Mouse (Mus musculus): ENCODE measurements around the gene Plcl2. TPM values are rescaled to one million over a fixed set of nuclear protein-coding genes. Genes with fewer than 3 reads are reported as not detected.

Gene Plcl2
- polyA plus RNA-seq, 1 experiment: 4.3 TPM

DNA sequence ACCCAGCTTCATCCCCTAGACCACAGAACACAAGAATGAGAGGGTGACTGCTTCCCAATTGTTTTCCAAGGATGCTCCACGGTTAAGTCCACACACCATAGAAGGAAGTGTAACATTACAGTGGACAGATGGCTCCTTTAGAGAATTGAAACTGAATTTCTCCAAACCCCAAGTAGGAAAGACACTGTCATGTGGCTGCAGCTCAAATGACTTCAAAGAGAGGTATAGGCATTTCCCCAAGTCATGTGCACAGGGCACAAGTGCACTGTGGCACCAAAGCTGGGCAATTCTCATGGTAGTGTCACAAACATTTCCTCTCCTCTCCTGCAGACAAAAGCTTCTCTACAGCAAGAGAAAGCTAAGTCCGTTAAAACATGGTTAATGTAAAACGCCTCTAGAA is 17.7 kb upstream of the Plcl2 start:
- Histone ChIP-seq H3ac (ENCODE audit: control insufficient read depth, insufficient read length, low read depth) (no peak overlapping the region), H3K36me3 (ENCODE audit: control insufficient read depth, insufficient read depth) (no peaks in the 10 kb centered on the region), H3K4me3 (ENCODE audit: insufficient read depth, poor library complexity, severe bottlenecking) (no peak overlapping the region), H3K79me3 (ENCODE audit: low read depth) (no peaks in the 10 kb centered on the region), H3K79me2 (ENCODE audit: control insufficient read depth, insufficient read depth) (no peaks in the 10 kb centered on the region), H3K27me3 (ENCODE audit: control insufficient read depth, insufficient read depth, insufficient read length) (no peaks in the 10 kb centered on the region)
- TF ChIP-seq USF1 (IDR thresholded peaks at IDR 0.05; ENCODE audit: low read depth): no peak
- no peak for TF ChIP-seq MYOG (IDR thresholded peaks at IDR 0.05; ENCODE audit: control insufficient read depth, extremely low read depth, insufficient read length)
- no peak for TF ChIP-seq CEBPB (IDR thresholded peaks at IDR 0.05; ENCODE audit: low read depth)
- no peak for TF ChIP-seq FOSL1 (IDR thresholded peaks at IDR 0.05; ENCODE audit: insufficient read depth, low read length, poor library complexity, severe bottlenecking)
- no peak for TF ChIP-seq MAX (IDR thresholded peaks at IDR 0.05)
- no peak for TF ChIP-seq MYOD1 (IDR thresholded peaks at IDR 0.05; ENCODE audit: control insufficient read depth, insufficient read length, low read depth)
- TF ChIP-seq CTCF (IDR thresholded peaks at IDR 0.05; ENCODE audit: control insufficient read depth, insufficient read depth, insufficient read length): no peak

DNA sequence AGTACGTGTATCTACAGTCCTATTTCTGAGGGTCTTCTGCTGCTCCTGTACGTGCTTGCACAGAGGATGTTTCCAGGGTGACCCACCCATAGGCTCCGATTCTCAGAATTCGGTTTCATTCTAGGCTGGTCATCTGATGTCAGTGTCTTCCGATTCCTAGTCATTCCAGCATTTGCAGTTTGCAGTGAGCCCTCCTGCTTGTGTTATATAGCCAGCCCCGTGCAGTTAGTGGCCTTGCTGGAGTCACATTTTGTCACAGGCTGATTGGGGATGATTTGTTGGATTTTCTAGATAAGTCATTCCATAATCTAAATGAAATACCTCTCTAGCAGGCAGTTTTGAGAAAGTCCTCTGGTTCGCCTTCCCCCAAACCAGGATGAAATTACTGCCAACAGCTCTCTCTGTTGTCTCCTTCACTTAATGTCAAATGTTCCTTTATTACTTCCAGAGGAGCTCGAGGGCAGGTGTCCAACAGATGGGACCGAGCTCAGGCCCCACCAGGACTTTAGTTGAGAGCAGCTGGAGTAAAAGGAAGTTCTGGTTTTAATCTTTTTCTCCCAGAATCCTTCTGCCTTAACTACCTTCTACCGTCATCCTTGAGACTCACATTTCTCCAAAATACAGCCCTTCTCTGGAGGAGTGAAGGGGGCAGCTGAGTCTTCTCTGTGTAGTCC is 13.8 kb upstream of the Plcl2 start:
- TF ChIP-seq MYOG (IDR thresholded peaks at IDR 0.05; ENCODE audit: control insufficient read depth, extremely low read depth, insufficient read length) (no peak), FOSL1 (IDR thresholded peaks at IDR 0.05; ENCODE audit: insufficient read depth, low read length, poor library complexity, severe bottlenecking) (no peak), CEBPB (IDR thresholded peaks at IDR 0.05; ENCODE audit: low read depth) (no peak), MAX (IDR thresholded peaks at IDR 0.05) (no peak), CTCF (IDR thresholded peaks at IDR 0.05; ENCODE audit: control insufficient read depth, insufficient read depth, insufficient read length) (no peak), USF1 (IDR thresholded peaks at IDR 0.05; ENCODE audit: low read depth) (no peak), MYOD1 (IDR thresholded peaks at IDR 0.05; ENCODE audit: control insufficient read depth, insufficient read length, low read depth) (no peak)
- no peaks in the 10 kb centered on the region for H3K27me3 ChIP-seq (ENCODE audit: control insufficient read depth, insufficient read depth, insufficient read length)
- H3K4me3 ChIP-seq (ENCODE audit: insufficient read depth, poor library complexity, severe bottlenecking): no peak overlapping the region
- H3K36me3 ChIP-seq (ENCODE audit: control insufficient read depth, insufficient read depth): no peaks in the 10 kb centered on the region
- no peaks in the 10 kb centered on the region for H3K79me3 ChIP-seq (ENCODE audit: low read depth)
- no peaks in the 10 kb centered on the region for H3K79me2 ChIP-seq (ENCODE audit: control insufficient read depth, insufficient read depth)
- H3ac ChIP-seq (ENCODE audit: control insufficient read depth, insufficient read length, low read depth): no peak overlapping the region

GRCm38 (mm10) chr17:50498062-50498697 is 11.0 kb upstream of the Plcl2 start:
- TF ChIP-seq MYOG (IDR thresholded peaks at IDR 0.05; ENCODE audit: control insufficient read depth, extremely low read depth, insufficient read length): no peak
- H3K27me3 ChIP-seq (ENCODE audit: control insufficient read depth, insufficient read depth, insufficient read length): no peaks in the 10 kb centered on the region
- H3K79me2 ChIP-seq (ENCODE audit: control insufficient read depth, insufficient read depth): no peaks in the 10 kb centered on the region
- no peak overlapping the region for H3ac ChIP-seq (ENCODE audit: control insufficient read depth, insufficient read length, low read depth)
- no peak overlapping the region for H3K4me3 ChIP-seq (ENCODE audit: insufficient read depth, poor library complexity, severe bottlenecking)
- no peaks in the 10 kb centered on the region for H3K79me3 ChIP-seq (ENCODE audit: low read depth)
- H3K36me3 ChIP-seq (ENCODE audit: control insufficient read depth, insufficient read depth): no peaks in the 10 kb centered on the region

- TF ChIP-seq CTCF (IDR thresholded peaks at IDR 0.05; ENCODE audit: control insufficient read depth, insufficient read depth, insufficient read length): no peak
- no peak for TF ChIP-seq MYOD1 (IDR thresholded peaks at IDR 0.05; ENCODE audit: control insufficient read depth, insufficient read length, low read depth)
- TF ChIP-seq MYOG (IDR thresholded peaks at IDR 0.05; ENCODE audit: control insufficient read depth, extremely low read depth, insufficient read length): no peak
- no peak for TF ChIP-seq MAX (IDR thresholded peaks at IDR 0.05)
- no peak for TF ChIP-seq FOSL1 (IDR thresholded peaks at IDR 0.05; ENCODE audit: insufficient read depth, low read length, poor library complexity, severe bottlenecking)
- no peak for TF ChIP-seq CEBPB (IDR thresholded peaks at IDR 0.05; ENCODE audit: low read depth)
- no peak for TF ChIP-seq USF1 (IDR thresholded peaks at IDR 0.05; ENCODE audit: low read depth)
- Histone ChIP-seq H3K79me3 (ENCODE audit: low read depth) (no peaks in the 10 kb centered on the region), H3K27me3 (ENCODE audit: control insufficient read depth, insufficient read depth, insufficient read length) (no peaks in the 10 kb centered on the region), H3K36me3 (ENCODE audit: control insufficient read depth, insufficient read depth) (no peaks in the 10 kb centered on the region), H3ac (ENCODE audit: control insufficient read depth, insufficient read length, low read depth) (no peak overlapping the region), H3K4me3 (ENCODE audit: insufficient read depth, poor library complexity, severe bottlenecking) (no peak overlapping the region), H3K79me2 (ENCODE audit: control insufficient read depth, insufficient read depth) (no peaks in the 10 kb centered on the region)
These were observed 10.0 kb upstream of the Plcl2 start for GRCm38 (mm10) chr17:50499091-50499790.

GRCm38 (mm10) chr17:50500806-50501205 is 8.4 kb upstream of the Plcl2 start:
- Histone ChIP-seq H3K36me3 (ENCODE audit: control insufficient read depth, insufficient read depth) (no peaks in the 10 kb centered on the region), H3K27me3 (ENCODE audit: control insufficient read depth, insufficient read depth, insufficient read length) (no peaks in the 10 kb centered on the region), H3K79me3 (ENCODE audit: low read depth) (no peaks in the 10 kb centered on the region), H3K79me2 (ENCODE audit: control insufficient read depth, insufficient read depth) (no peaks in the 10 kb centered on the region), H3K4me3 (ENCODE audit: insufficient read depth, poor library complexity, severe bottlenecking) (no peak overlapping the region), H3ac (ENCODE audit: control insufficient read depth, insufficient read length, low read depth) (no peak overlapping the region)
- TF ChIP-seq USF1 (IDR thresholded peaks at IDR 0.05; ENCODE audit: low read depth): no peak

DNA sequence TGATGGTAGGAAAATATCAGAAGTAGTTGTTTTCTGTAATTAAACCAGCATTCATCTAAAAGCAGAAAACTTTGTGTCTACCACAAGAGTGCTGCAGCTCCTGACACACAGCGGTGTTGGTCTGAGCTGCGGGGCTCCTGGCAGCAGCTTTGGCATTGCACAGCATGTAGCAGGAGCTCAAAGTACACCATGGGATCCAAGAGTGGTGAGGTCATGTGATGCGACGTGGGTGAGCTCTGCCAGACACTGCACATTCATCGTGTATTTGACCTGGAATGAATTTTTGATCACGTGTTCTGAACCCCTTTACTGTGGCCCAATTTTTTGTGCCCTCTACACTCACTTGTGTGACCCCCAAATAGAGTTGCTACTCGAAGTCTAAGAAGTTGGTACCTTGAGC is 6.1 kb upstream of the Plcl2 start:
- TF ChIP-seq MAX (IDR thresholded peaks at IDR 0.05) (no peak), CEBPB (IDR thresholded peaks at IDR 0.05; ENCODE audit: low read depth) (no peak), USF1 (IDR thresholded peaks at IDR 0.05; ENCODE audit: low read depth) (no peak), CTCF (IDR thresholded peaks at IDR 0.05; ENCODE audit: control insufficient read depth, insufficient read depth, insufficient read length) (no peak)

More for the DNA sequence above, 6.1 kb upstream of the Plcl2 start:
- Histone ChIP-seq H3ac (ENCODE audit: control insufficient read depth, insufficient read length, low read depth) (no peak overlapping the region), H3K79me2 (ENCODE audit: control insufficient read depth, insufficient read depth) (no peaks in the 10 kb centered on the region), H3K4me3 (ENCODE audit: insufficient read depth, poor library complexity, severe bottlenecking) (no peak overlapping the region), H3K79me3 (ENCODE audit: low read depth) (no peaks in the 10 kb centered on the region), H3K27me3 (ENCODE audit: control insufficient read depth, insufficient read depth, insufficient read length) (no peaks in the 10 kb centered on the region), H3K36me3 (ENCODE audit: control insufficient read depth, insufficient read depth) (no peaks in the 10 kb centered on the region)

Measured in C2C12 (cell line).